Mouse (Mus musculus): ENCODE results near the gene Lsamp. TPM values are rescaled to one million over a fixed set of nuclear protein-coding genes. Genes with fewer than 3 reads are reported as not detected.

The Lsamp gene
- polyA plus RNA-seq, 1 experiment from 2014 or later = 30.5 TPM

DNA sequence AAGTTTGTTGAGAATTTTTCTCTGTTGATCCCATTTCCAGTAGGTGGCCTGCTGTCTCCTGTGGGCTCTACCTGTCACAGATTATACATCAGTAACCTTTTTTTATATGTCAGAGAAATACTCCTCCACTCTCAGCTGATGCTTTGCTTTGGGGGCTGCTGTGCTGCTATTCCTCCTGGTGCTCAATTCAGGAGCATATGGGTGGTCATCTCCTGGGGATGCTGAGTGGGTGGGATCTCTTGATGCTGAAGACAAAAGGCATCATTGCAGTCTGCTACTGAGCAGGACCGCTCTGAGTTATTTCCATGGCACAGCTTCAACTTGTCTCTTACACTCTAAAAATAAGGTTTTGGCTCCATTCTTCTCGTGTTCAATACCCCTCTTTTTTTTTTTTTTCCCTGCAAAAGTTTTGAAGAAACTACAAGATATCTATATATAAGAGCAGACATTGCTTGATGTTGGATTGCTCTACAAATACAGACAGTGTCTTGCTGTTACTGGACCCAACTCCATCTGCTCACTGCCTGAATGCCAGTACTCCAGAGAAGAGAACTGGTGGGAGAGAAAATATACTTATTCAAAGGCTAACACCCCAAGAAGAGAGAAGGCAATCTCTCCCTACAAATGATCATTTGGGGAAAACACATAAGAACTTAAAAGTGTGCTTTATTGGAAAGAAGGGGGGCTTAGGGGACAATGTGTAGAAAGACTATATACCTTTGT is 1690.3 kb downstream of the Lsamp start:
- WGBS = 80% methylated on average over 2 of the region's 2 CpGs

DNA sequence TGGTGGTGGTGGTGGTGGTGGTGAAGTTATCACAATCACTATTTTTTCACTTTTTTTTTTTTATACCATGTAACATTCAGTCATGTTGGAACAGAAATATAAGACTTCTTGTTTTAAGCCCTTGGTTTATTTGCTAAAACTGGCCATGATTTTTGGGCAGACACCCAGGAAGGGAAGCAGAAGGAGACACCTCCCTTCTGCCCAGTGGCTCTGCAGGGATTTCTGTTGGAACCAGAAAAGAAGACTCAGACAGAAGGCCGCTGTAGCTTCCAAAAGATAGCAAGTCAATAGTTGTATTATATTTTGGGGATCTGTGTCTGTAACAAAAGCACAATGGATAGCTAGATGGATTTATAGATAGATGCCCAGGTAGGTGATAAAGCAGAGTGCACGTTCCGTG is 1691.6 kb downstream of the Lsamp start:
- no peak for ATAC-seq (ENCODE audit: low FRiP score, low read depth)
- 93% methylated on average over 3 of the region's 3 CpGs for WGBS

More for the DNA sequence above, 1690.3 kb downstream of the Lsamp start:
- no peaks in the 10 kb centered on the region for H3K27me3 ChIP-seq
- H3K36me3 ChIP-seq = no peaks in the 10 kb centered on the region
- H3K4me3 ChIP-seq = no peak overlapping the region
- no peaks in the 10 kb centered on the region for H3K4me1 ChIP-seq
- H3K9me3 ChIP-seq = no peaks in the 10 kb centered on the region
- no peak overlapping the region for H3K9ac ChIP-seq (replicated peaks)
- H3K4me2 ChIP-seq (replicated peaks) = no peak overlapping the region
- H3K27ac ChIP-seq (replicated peaks) = no peak overlapping the region
- no peak for ATAC-seq (ENCODE audit: low FRiP score, low read depth)

DNA sequence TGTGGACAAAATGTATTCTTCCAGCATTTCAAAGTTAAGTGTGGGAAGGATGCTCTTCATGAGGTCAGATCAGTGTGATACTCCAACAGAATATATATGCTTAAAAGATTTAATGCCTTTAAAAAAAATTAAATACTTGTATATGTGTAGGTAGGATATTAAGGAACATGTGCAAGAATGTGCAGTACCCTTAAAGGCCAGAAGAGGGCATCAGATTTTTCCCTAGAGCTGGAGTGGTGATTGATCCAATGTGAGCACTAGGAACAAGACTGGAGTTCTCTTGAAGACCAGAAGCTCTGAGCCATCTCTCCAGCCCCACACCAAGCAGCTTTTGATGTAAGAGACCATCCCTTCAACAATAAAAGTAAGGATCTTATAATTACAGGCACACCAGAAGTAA is 1708.3 kb downstream of the Lsamp start:
- no peak overlapping the region for H3K4me2 ChIP-seq (replicated peaks)
- no peaks in the 10 kb centered on the region for H3K4me1 ChIP-seq
- no peaks in the 10 kb centered on the region for H3K36me3 ChIP-seq
- no peaks in the 10 kb centered on the region for H3K9me3 ChIP-seq
- no peak for ATAC-seq (ENCODE audit: low FRiP score, low read depth)
- H3K27ac ChIP-seq (replicated peaks) = no peak overlapping the region
- H3K4me3 ChIP-seq = no peak overlapping the region
- no peak overlapping the region for H3K9ac ChIP-seq (replicated peaks)
- no peaks in the 10 kb centered on the region for H3K27me3 ChIP-seq

More for the DNA sequence above, 1691.6 kb downstream of the Lsamp start:
- H3K4me3 ChIP-seq = no peak overlapping the region
- no peaks in the 10 kb centered on the region for H3K4me1 ChIP-seq
- H3K9ac ChIP-seq (replicated peaks) = no peak overlapping the region
- no peaks in the 10 kb centered on the region for H3K9me3 ChIP-seq
- no peak overlapping the region for H3K27ac ChIP-seq (replicated peaks)
- no peaks in the 10 kb centered on the region for H3K36me3 ChIP-seq
- H3K4me2 ChIP-seq (replicated peaks) = no peak overlapping the region
- H3K27me3 ChIP-seq = no peaks in the 10 kb centered on the region

DNA sequence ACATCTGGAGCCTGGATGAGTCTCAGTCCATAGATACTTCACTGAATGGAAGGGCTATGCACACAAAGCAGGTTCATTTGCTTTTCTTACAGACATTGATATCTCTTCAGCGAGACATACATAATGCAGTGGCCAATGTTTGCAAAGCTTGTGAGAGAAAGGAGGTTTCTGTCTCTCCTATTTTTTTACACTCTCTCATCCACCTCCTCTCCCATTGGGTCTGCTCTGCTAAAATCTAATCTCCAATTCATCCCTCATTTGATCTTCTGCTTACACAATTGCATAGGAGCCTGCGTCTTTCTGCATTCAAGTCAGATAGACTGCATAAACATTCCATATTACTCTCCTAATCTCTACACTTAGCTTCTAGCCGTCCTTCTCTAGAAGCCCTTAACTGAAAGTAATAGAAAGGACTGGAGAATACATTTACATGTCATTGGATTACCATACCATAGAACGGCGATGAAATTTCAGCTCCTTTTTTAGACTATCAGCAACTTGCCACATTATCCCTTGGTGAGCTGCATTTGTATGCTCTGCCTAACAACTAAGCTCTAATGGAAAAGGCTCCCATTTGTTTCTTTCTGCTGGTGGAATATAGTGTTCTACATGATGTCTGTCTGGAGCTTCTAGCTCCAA is 1717.7 kb downstream of the Lsamp start:
- H3K9me3 ChIP-seq = no peaks in the 10 kb centered on the region
- H3K36me3 ChIP-seq = no peaks in the 10 kb centered on the region
- no peak overlapping the region for H3K4me2 ChIP-seq (replicated peaks)
- no peaks in the 10 kb centered on the region for H3K27me3 ChIP-seq
- H3K4me3 ChIP-seq = no peak overlapping the region
- WGBS = 49% methylated on average over 5 of the region's 5 CpGs
- H3K4me1 ChIP-seq = no peaks in the 10 kb centered on the region
- H3K27ac ChIP-seq (replicated peaks) = no peak overlapping the region
- H3K9ac ChIP-seq (replicated peaks) = no peak overlapping the region
- ATAC-seq (ENCODE audit: low FRiP score, low read depth) = 0 out of 2 replicates have a peak, but pooled peaks have one; percentile 12

DNA sequence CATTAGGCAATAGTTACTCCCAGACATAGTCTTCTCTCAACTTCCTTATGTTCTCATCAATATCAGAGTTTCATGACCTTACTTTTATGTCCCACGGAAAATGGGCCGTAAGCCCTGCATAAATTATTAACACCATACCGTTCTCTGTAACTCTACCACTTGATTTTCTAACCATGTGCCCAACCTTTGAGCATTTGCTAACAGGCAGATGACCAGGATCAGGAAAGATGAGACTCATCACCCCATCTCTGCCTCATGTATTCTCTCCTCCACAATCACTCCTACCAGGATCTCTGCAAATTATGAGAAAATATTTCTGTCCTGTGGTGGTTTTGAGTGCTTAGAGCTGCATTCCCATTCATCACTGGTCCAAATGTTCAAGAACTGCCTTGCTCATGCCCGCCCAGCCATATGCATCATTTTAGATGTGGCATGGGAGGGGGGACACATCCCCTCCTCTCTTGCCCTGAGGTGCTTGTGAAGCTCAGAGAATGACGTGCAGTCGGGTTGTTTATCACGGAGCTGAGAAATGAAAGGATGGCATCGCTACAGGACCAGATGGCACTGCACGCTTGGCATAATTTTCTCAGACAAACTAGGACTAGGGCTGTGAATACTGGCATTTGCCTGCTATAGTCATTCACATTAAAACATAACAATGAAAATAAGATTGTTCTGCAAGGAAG is 1744.9 kb downstream of the Lsamp start:
- Histone ChIP-seq H3K9ac (replicated peaks) (no peak overlapping the region), H3K4me1 (0 out of 2 replicates have a peak, but pooled peaks cover 3% of the 10 kb centered on the region), H3K27me3 (no peaks in the 10 kb centered on the region), H3K27ac (replicated peaks) (no peak overlapping the region), H3K4me3 (no peak overlapping the region), H3K9me3 (no peaks in the 10 kb centered on the region), H3K36me3 (no peaks in the 10 kb centered on the region), H3K4me2 (replicated peaks) (no peak overlapping the region)
- no peak for ATAC-seq (ENCODE audit: low FRiP score, low read depth)
- 93% methylated on average over 9 of the region's 9 CpGs for WGBS

DNA sequence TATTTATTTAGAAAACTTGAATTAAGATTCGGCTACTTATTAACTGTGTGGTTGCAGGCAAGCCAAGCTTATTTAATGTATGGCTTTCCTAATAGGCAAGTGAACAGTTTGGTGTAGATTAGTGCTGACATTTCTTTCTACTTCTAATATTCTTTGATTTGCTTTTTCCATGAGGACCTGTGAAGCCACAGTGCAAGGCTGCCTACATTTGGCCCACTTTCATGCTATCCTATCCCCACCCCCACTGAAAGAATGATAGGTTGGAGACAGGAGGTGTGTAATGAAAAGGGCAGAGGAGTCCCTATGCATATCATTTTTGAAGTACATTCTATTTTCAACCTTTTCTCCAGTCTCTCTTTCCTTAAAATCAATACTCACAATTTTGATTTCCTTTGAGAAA is 1745.8 kb downstream of the Lsamp start:
- H3K4me1 ChIP-seq = 0 out of 2 replicates have a peak, but pooled peaks cover 3% of the 10 kb centered on the region
- no peak overlapping the region for H3K27ac ChIP-seq (replicated peaks)
- no peaks in the 10 kb centered on the region for H3K9me3 ChIP-seq
- no peaks in the 10 kb centered on the region for H3K27me3 ChIP-seq
- H3K36me3 ChIP-seq = no peaks in the 10 kb centered on the region
- no peak overlapping the region for H3K9ac ChIP-seq (replicated peaks)
- ATAC-seq (ENCODE audit: low FRiP score, low read depth) = no peak
- WGBS = 100% methylated on average over 1 of the region's 1 CpGs
- no peak overlapping the region for H3K4me3 ChIP-seq
- H3K4me2 ChIP-seq (replicated peaks) = no peak overlapping the region

DNA sequence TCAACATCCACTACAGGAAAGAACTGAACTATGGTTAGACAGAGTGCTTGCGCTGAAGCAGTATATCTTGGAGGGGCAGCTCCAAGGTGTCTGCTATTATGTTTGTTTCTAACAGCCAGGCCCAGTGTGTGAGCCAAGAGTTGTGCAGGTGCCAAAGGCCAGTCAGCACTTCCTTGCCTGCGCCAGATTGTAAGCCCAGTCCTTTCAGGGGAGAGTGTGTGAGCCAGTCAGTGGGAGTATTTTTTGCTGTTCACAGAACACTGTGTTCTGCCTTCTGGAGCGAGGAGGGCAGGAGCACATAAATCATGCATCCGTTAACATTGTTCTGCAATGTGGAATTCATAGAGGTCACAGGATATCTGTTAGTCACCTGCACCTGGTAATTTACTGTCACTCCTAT is 1760.9 kb downstream of the Lsamp start:
- no peaks in the 10 kb centered on the region for H3K9me3 ChIP-seq
- H3K27ac ChIP-seq (replicated peaks) = no peak overlapping the region
- H3K9ac ChIP-seq (replicated peaks) = no peak overlapping the region
- 88% methylated on average over 4 of the region's 4 CpGs for WGBS
- H3K36me3 ChIP-seq = no peaks in the 10 kb centered on the region
- no peak overlapping the region for H3K4me3 ChIP-seq
- ATAC-seq (ENCODE audit: low FRiP score, low read depth) = no peak
- no peak overlapping the region for H3K4me2 ChIP-seq (replicated peaks)
- H3K27me3 ChIP-seq = no peaks in the 10 kb centered on the region
- H3K4me1 ChIP-seq = no peaks in the 10 kb centered on the region

DNA sequence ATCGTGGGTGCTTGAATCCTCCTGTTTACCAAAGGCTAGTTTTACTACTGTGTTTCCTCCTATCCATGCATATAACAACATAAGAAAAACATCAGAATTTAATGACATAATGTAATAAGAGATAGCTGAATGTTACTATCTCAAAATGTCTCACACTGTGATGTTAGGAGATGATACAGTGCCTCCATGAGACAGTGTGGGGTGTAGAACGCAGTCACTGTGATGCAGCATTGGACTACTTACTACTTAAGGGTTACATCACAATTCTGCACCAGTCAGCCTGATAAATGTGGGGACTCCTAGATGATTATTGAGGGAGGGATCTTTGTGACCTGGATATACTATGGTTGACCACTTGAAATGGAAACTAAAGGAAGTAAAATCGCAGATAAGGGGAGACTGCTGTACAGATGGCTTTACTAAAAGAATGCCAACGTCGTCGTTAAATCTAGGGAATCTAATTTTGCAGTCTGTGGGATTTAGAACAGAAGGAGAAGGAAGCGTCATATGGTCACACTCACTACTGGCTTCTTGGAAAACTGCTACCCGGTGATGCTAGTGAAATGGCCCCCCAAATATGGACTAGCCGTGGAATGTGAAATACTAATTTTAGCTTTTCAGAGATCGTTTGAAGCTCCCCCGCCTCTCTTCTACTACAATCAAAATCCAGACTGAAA is 1762.2 kb downstream of the Lsamp start:
- Histone ChIP-seq H3K4me3 (no peak overlapping the region), H3K27ac (replicated peaks) (no peak overlapping the region), H3K4me1 (no peaks in the 10 kb centered on the region), H3K36me3 (no peaks in the 10 kb centered on the region), H3K4me2 (replicated peaks) (no peak overlapping the region), H3K9me3 (no peaks in the 10 kb centered on the region), H3K27me3 (no peaks in the 10 kb centered on the region), H3K9ac (replicated peaks) (no peak overlapping the region)
- 88% methylated on average over 11 of the region's 11 CpGs for WGBS
- no peak for ATAC-seq (ENCODE audit: low FRiP score, low read depth)

DNA sequence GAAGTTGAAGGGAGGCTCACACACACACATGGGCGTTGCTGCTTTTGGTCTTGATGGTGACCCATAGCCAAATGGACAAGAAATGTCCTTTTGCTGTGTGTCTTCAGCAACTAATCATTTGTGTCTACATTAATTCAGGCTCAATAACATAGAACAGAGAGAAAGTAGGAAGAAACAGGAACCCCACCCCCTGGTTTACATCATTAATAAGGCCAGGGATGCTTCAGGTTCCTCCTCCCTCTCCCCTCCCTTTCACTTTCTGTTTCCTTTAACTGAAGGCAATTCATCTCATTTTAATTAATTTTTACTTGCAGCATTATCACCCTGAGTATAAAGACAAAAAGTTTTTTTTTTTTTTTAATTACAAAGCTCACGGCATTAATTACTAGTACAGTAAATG is 1763.7 kb downstream of the Lsamp start:
- Histone ChIP-seq H3K36me3 (no peaks in the 10 kb centered on the region), H3K4me2 (replicated peaks) (no peak overlapping the region), H3K9me3 (no peaks in the 10 kb centered on the region), H3K4me3 (no peak overlapping the region), H3K9ac (replicated peaks) (no peak overlapping the region), H3K27ac (replicated peaks) (no peak overlapping the region), H3K27me3 (no peaks in the 10 kb centered on the region), H3K4me1 (no peaks in the 10 kb centered on the region)
- no peak for ATAC-seq (ENCODE audit: low FRiP score, low read depth)
- 85% methylated on average over 2 of the region's 2 CpGs for WGBS

DNA sequence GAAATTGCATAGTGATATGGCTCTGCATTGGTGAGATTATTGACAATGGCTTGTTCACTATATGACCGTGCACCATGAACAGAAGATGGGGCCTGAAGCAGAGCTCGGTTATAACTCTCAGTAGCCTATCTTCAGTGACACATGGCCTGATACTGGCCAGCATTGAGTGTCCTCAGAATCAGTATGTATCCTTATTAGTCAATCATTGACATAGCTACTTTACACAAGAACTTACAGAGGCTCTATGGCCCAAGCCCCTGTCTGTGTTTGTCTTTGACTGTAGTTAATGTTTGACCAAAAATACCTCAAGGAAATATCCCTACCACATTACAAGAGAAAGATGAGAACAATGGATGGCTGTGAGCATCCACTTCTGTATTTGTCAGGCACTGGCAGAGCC is 1764.6 kb downstream of the Lsamp start:
- Histone ChIP-seq H3K9me3 (no peaks in the 10 kb centered on the region), H3K27me3 (no peaks in the 10 kb centered on the region), H3K27ac (replicated peaks) (no peak overlapping the region), H3K9ac (replicated peaks) (no peak overlapping the region), H3K4me1 (no peaks in the 10 kb centered on the region), H3K36me3 (no peaks in the 10 kb centered on the region), H3K4me2 (replicated peaks) (no peak overlapping the region), H3K4me3 (no peak overlapping the region)
- WGBS = 95% methylated on average over 2 of the region's 2 CpGs
- ATAC-seq (ENCODE audit: low FRiP score, low read depth) = no peak

DNA sequence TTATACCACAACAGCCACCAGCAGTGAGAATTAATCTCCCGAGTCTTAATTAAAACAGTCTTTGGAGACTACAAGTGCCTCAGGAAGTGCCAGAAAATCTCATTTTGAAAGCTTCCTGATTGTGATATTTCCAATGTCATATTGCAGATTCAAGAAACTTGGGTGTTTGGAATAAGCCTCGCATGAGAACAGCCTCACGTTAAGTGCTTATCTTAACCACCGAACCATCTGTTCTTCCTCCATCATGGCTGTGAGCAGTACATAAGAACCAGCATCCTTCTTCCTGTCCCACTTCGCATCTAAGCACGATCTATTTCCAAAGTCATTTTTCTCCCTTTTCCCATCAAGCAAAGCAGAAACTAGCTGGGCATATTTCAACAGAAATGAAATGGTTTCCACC is 1780.1 kb downstream of the Lsamp start:
- Histone ChIP-seq H3K4me2 (replicated peaks) (no peak overlapping the region), H3K27ac (replicated peaks) (no peak overlapping the region), H3K9ac (replicated peaks) (no peak overlapping the region), H3K4me3 (no peak overlapping the region), H3K9me3 (no peaks in the 10 kb centered on the region), H3K36me3 (no peaks in the 10 kb centered on the region), H3K4me1 (no peaks in the 10 kb centered on the region), H3K27me3 (no peaks in the 10 kb centered on the region)
- ATAC-seq (ENCODE audit: low FRiP score, low read depth) = no peak
- WGBS = 87% methylated on average over 6 of the region's 6 CpGs

Measured in midbrain, embryonic 12.5 days (tissue).